Mouse (Mus musculus) bone marrow, adult 2 months (tissue): Measurements from ENCODE around the gene 1110059E24Rik.

Source experiments
- CTCF ChIP-seq: fragments of 200-500 bp; IDR thresholded peaks from 2 replicates; pipeline ENCODE4 v1.5.1; 2011; ENCODE audit warnings: low read length, control low read depth; ENCODE audit not compliant: control insufficient read depth, insufficient read depth
- POLR2A ChIP-seq: fragments of 200-500 bp; IDR thresholded peaks from 2 replicates; pipeline ENCODE4 v1.6.1; 2011; ENCODE audit warnings: low read depth, mild to moderate bottlenecking, control low read depth, low read length, borderline replicate concordance; ENCODE audit not compliant: control insufficient read depth

DNA sequence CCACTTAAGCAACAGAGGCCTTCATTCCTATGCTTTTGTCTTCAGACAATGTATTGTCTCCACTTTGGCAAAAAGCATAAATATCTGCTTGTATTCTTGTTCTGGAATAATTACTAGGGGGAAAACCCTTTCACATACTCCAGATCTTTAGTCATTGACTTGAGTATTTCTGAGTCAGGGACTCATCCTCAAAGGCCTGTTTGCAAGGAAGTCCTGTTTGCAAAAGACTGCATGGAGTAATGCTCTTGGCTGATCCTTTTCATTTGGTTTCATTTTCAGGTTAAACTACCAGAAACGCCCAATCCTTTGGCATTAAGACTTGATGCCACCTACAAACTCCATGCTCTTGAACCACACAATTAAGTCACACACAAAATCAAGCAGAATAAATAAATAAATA, 8.8 kb downstream of the 1110059E24Rik start:
- TF ChIP-seq CTCF: no peak
- TF ChIP-seq POLR2A: no peak
